Comparison of ENCODE assay signal across 9 mouse cellular contexts in genomic region chr1:127677131-127677631, GRCm38 (mm10). TPM values are rescaled to one million over a fixed set of nuclear protein-coding genes. Genes with fewer than 3 reads are reported as not detected.
DNase-seq lines count a peak whose midpoint lies in the region; ATAC-seq and TF ChIP-seq lines count a peak whose summit lies in the region.
"Had no signal": no experiment of that assay in that cellular context is flagged by ENCODE, and none has a peak within 500 bp of the region (broad histone marks: within the 10 kb centered on the region; RNA-seq: fewer than 3 reads in every experiment).

No protein-coding gene starts in this region.

- in situ Hi-C loops in ES-E14 (cut with MboI; ENCODE audit: low sequenced_read_pairs in 2 of 2, unreplicated experiment in 2 of 2): loop anchor here in 1 of 2 experiments (5.0 kb wide), 1 partner anchor 175 kb away; no protein-coding TSS in a partner anchor

- H3K4me3 ChIP-seq in ES-E14 (ENCODE audit: insufficient read depth in 1 of 2, low read depth in 1 of 2, low read length in 2 of 2, poor library complexity in 1 of 2, severe bottlenecking in 1 of 2): peak overlapping the region; percentile 69 to 71
- peak overlapping the region; percentile 66 for H3K4me3 ChIP-seq in hindbrain, embryonic 14.5 days (replicated peaks; ENCODE audit: low read length)
- peak overlapping the region; percentile 55 for H3K4me3 ChIP-seq in liver, embryonic 16.5 days (ENCODE audit: low read depth, low read length)

- intact Hi-C loops in gastrocnemius, postnatal 14 days (cut with DNase I; ENCODE audit: low total_unique reads): no loop called here

- H3K36me3 ChIP-seq in ES-E14 (ENCODE audit: control insufficient read depth, insufficient read depth, low read length, poor library complexity, severe bottlenecking): no peaks in the 10 kb centered on the region
- no peaks in the 10 kb centered on the region for H3K36me3 ChIP-seq in hindbrain, embryonic 14.5 days (replicated peaks; ENCODE audit: control insufficient read depth, insufficient read depth)
- H3K36me3 ChIP-seq in liver, embryonic 16.5 days (ENCODE audit: control insufficient read depth, insufficient read depth): no peaks in the 10 kb centered on the region

- peak; percentile 7 for DNase-seq in gastrocnemius, postnatal 10 days
- no peak for DNase-seq in gastrocnemius, adult 8-10 months (ENCODE audit: low spot score in 2 of 2)
- DNase-seq in ES-E14 (ENCODE audit: low read depth, low spot score): no peak
- peak; percentile 49 for DNase-seq in embryo, embryonic 11 days
- DNase-seq in hindbrain, embryonic 14.5 days (ENCODE audit: low spot score): peak; percentile 32
- DNase-seq in retina, embryonic 14.5 days (ENCODE audit: low spot score): peak; percentile 49
- DNase-seq in gastrocnemius, postnatal 14 days: no peak

- no peak overlapping the region for H3K27ac ChIP-seq in ES-E14 (ENCODE audit: insufficient read depth, low read depth, low read length, poor library complexity, severe bottlenecking)
- peak overlapping the region; percentile 75 for H3K27ac ChIP-seq in hindbrain, embryonic 14.5 days
- H3K27ac ChIP-seq in liver, embryonic 16.5 days (ENCODE audit: low read length): no peak overlapping the region

- 2% methylated on average over 44 of the region's 44 CpGs for WGBS in hindbrain, embryonic 14.5 days
- WGBS in liver, embryonic 16.5 days (ENCODE audit: insufficient replicate concordance): 1% methylated on average over 44 of the region's 44 CpGs

- peak overlapping the region; percentile 58 for H3K9ac ChIP-seq in ES-E14 (ENCODE audit: insufficient read depth, low read depth, low read length, poor library complexity, severe bottlenecking)
- peak overlapping the region; percentile 77 for H3K9ac ChIP-seq in hindbrain, embryonic 14.5 days
- H3K9ac ChIP-seq in liver, embryonic 16.5 days (ENCODE audit: low read depth, low read length): no peak overlapping the region

- peak overlapping the region; percentile 83 for H3K4me2 ChIP-seq in hindbrain, embryonic 14.5 days (replicated peaks)
- H3K4me2 ChIP-seq in liver, embryonic 16.5 days (ENCODE audit: low read depth, low read length): peak overlapping the region; percentile 77

- peaks cover 0 to 5% of the 10 kb centered on the region in 2 experiments; a peak in 1 of 4 replicates for H3K4me1 ChIP-seq in ES-E14 (ENCODE audit: control insufficient read depth in 2 of 2, insufficient read depth in 2 of 2, low read length in 2 of 2, poor library complexity in 1 of 2)
- H3K4me1 ChIP-seq in hindbrain, embryonic 14.5 days (replicated peaks; ENCODE audit: control insufficient read depth, insufficient read depth, low read length): peaks cover 16% of the 10 kb centered on the region; the same call in 1 of the 2 replicates
- peaks cover 3% of the 10 kb centered on the region for H3K4me1 ChIP-seq in liver, embryonic 16.5 days (ENCODE audit: control insufficient read depth, low read depth, low read length)

- H3K9me3 ChIP-seq in ES-E14 (ENCODE audit: control insufficient read depth, insufficient read depth, low read depth, low read length): no peaks in the 10 kb centered on the region
- H3K9me3 ChIP-seq in hindbrain, embryonic 14.5 days (ENCODE audit: control insufficient read depth, low read length): no peaks in the 10 kb centered on the region
- no peaks in the 10 kb centered on the region for H3K9me3 ChIP-seq in liver, embryonic 16.5 days (replicated peaks; ENCODE audit: control insufficient read depth, low read length)

- peak; percentile 61 for ATAC-seq in hindbrain, embryonic 14.5 days (ENCODE audit: low FRiP score)
- ATAC-seq in liver, embryonic 16.5 days (ENCODE audit: low read depth): no peak

- H3K27me3 ChIP-seq in hindbrain, embryonic 14.5 days (ENCODE audit: control insufficient read depth, insufficient read depth, low read length): peaks cover 12% of the 10 kb centered on the region; the same call in 1 of the 2 replicates
- peaks cover 51% of the 10 kb centered on the region for H3K27me3 ChIP-seq in liver, embryonic 16.5 days (ENCODE audit: control insufficient read depth, insufficient read depth, low read depth, low read length)

TF ChIP-seq in ES-E14, 5 proteins besides CTCF, POLR2A, EP300 and RAD21:
- no peak for TF ChIP-seq ZC3H11A (IDR thresholded peaks at IDR 0.05; ENCODE audit: borderline replicate concordance, low read depth, low read length)
- TF ChIP-seq ZNF384 (IDR thresholded peaks at IDR 0.05; ENCODE audit: low read depth, low read length): no peak
- no peak for TF ChIP-seq CHD2 (IDR thresholded peaks at IDR 0.05; ENCODE audit: low read depth, low read length)
- TF ChIP-seq MAFK (IDR thresholded peaks at IDR 0.05; ENCODE audit: insufficient read depth, low read depth, low read length): no peak
- TF ChIP-seq HCFC1 (IDR thresholded peaks at IDR 0.05; ENCODE audit: borderline replicate concordance, insufficient read depth, low read length): no peak
TF ChIP-seq in ES-E14: peak in this region for 0.

RNA-seq across cellular contexts. Expression of gene Tmem163, which starts 2.2 kb away (rescaled TPM):
- total RNA-seq in gastrocnemius, postnatal 10 days (2021): under 1 TPM in 1 of 2 experiments, not detected in 1; 0.47 TPM
- not detected for total RNA-seq in gastrocnemius, adult 8-10 months (2022)
- 0.18 and 0.74 TPM in 2 replicates for total RNA-seq in ES-E14 (2012; rRNA removed)
- 55.6 and 61.5 TPM in 2 replicates for polyA plus RNA-seq in hindbrain, embryonic 14.5 days (2014; fragmentation: Nextera tagmentation; extraction: Ambion mirVana)
- polyA plus RNA-seq in liver, embryonic 16.5 days (2015; fragmentation: Nextera tagmentation; extraction: Ambion mirVana): 0.21 and 0.39 TPM in 2 replicates
- total RNA-seq in gastrocnemius, postnatal 14 days (2021): not detected
- total RNA-seq: hematopoietic stem cell, adult 5-6 weeks had no signal

RNA-seq across cellular contexts. Expression of gene Acmsd, which starts 52.0 kb away (rescaled TPM):
- not detected for total RNA-seq in gastrocnemius, postnatal 10 days (2021)
- not detected for total RNA-seq in gastrocnemius, adult 8-10 months (2022)
- total RNA-seq in ES-E14 (2012; rRNA removed): 0.09 TPM in 1 of 2 replicates, not detected in the other
- 0.17 TPM in 1 of 2 replicates, not detected in the other for polyA plus RNA-seq in hindbrain, embryonic 14.5 days (2014; fragmentation: Nextera tagmentation; extraction: Ambion mirVana)
- polyA plus RNA-seq in liver, embryonic 16.5 days (2015; fragmentation: Nextera tagmentation; extraction: Ambion mirVana): 4.7 and 5.6 TPM in 2 replicates
- total RNA-seq in gastrocnemius, postnatal 14 days (2021): not detected

Comparison
In these comparisons a context has a peak if more than half of its experiments do, and no peak if none do; other contexts are left out.
1. DNase-seq: peak in gastrocnemius, postnatal 10 days (single experiment), embryo, embryonic 11 days (single experiment), hindbrain, embryonic 14.5 days (single experiment) and retina, embryonic 14.5 days (single experiment); none in gastrocnemius, adult 8-10 months (0 of 2), ES-E14 (single experiment) and gastrocnemius, postnatal 14 days (single experiment).
2. Peak in every context shown above with its lines, with median percentiles within 50 percentile points of each other: H3K4me3 ChIP-seq.